Mouse (Mus musculus): ENCODE data around the gene Slc2a13.

Gene Slc2a13

DNA sequence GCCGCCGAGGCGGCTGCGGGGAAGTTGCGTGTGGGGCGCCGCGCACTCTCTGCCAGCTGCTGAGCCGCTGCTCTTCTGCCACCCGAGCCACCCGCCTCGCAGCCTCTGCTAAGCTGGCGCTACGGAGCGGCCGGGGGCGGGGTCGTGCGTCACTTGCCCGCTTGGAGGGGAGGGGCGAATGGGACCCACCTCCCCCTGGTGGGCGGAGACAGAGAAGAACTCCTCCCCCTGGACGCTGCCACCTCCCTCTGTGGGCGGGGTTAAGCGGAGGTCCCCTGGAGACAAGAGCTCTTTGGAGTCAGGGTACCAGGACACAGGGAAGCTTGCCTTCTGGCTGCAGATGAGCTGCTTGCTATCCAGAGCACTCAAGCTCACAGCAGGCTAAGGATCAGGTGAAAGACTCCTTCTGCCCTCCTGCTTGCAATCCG lies at the start of gene Slc2a13:
Gene Slc2a13, minus strand, starts transcription at position 151 of the 428 bp plus-strand sequence.
- DNase-seq (ENCODE audit: low read depth, low spot score), result peak; percentile 82

DNA sequence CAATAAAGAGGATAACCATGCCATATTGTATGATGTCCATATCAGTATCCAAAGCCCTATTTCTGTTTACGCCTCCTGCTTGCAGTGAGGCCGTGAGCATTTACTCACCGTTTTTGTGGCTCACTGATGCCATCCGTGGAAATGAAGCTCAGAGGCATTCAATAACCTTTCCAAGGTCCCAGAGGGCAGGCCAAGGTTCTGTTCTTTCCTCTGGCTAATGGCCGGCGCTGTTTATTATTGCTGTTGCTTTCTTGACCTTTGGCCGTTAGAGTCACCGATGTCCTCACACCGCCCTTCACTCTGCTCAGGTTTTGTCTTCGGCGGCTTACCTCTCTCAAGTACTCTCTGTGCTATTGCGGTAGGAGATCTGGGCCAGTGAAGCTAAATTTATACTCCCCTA lies 43.0 kb upstream of the Slc2a13 start:
- no peak for DNase-seq (ENCODE audit: low read depth, low spot score)

DNA sequence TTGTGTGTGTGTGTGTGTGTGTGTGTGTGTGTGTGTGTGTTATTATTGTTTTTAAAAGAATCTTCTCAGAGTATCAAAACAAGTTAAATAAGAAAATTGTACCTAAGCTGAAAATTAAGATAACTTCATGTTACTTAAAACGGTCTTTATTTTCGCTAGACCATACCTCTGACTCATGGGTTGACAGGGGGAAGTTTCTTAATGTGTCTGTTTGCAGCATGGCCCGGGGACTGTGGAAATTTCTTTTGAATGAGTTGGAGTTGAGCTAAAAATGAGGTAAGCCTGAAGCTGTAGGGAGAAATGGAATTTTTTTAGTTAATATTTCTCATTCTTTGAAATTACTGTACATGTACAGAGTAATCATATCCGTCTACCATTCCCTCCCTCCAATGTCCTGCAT lies 42.5 kb upstream of the Slc2a13 start:
- no peak for DNase-seq (ENCODE audit: low read depth, low spot score)

DNA sequence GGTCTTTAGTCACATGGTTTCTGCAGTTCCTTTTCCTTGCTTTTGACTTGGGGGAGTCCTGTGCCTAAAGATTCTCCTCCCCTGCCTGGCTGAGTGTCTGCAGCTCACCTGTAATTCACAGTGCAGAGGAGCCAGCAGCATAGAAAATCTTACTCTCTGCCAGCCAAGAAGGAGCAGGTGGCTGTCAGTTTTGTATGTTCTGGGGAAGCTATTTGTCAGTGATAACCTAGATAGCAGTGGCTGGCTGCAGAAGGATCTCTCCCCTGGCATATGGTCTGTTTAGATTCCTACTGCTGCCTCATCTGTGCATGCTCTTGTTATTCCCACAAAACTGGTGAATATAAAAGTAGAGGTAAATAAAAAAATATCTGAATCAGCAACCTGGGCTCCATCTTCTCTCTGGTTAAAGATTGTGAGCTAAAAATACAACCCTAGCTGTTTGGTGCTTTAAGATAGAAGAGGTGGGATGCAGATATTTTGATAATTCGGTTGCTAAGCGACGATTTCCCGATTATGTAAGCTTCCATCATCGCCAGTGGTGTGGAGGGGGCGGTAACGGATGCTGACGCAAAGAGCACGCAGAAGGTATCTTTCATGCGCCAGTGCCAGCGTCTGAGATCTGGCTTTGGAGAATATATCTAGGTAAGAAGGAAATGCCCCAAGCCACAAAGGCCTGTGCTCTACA lies 41.1 kb upstream of the Slc2a13 start:
- DNase-seq (ENCODE audit: low read depth, low spot score), result no peak

DNA sequence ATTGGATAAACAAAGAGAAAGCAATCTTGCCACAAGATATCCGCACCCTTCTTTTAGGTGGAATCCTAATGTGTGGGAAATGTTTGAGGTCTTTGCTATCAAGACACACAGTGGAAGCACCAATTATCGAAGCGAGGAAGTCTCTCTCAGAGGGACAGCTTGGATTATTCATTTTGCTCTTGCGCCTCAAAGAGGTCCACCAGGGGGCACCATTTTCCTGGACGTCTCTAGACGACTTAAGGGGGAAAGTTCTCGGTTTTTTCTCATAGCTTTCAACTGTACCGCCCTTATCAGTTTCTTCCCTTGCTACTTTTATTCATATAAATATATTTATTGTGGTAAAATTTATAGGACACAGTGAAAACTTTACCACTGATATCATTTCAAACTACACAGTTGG lies 36.7 kb upstream of the Slc2a13 start:
- DNase-seq (ENCODE audit: low read depth, low spot score), result peak; percentile 52

DNA sequence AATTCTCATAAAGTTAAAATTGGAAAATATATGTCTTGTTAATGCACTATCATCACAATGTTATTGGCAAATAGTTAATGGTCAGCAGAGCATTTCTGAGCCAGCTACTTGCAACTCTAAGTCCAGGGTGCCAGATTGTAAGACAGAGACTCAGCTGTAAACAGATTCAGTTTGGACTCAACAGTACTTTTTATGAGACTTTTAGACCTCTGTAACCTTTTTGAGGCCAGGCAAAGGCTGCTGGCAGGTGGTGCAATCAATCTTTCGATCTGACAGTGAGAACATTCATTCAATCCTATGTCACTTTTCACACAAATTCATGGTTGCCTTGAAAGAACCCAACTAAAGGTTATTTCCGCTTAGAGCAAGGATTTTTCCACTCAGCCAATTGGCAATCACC lies 35.8 kb upstream of the Slc2a13 start:
- DNase-seq (ENCODE audit: low read depth, low spot score), result no peak

DNA sequence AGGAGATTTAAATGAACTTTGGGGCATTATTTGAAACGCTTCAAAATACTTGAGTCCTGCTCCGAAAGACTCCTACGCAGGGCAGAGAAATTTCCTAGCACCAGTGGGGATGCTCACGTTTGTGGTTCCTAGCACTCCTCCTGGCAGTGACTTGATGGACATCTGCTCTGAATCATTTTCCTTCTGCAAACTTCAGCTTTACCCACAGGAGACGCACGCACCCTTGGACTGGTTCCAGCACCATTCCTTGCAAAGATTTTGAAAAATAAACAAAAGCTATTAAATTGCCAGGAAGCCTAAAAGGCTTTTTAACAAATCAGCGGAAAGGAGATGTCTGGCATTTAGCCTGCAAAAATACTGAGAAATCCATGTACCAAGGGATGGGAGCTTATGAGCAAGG lies 28.1 kb upstream of the Slc2a13 start:
- DNase-seq (ENCODE audit: low read depth, low spot score), result no peak

DNA sequence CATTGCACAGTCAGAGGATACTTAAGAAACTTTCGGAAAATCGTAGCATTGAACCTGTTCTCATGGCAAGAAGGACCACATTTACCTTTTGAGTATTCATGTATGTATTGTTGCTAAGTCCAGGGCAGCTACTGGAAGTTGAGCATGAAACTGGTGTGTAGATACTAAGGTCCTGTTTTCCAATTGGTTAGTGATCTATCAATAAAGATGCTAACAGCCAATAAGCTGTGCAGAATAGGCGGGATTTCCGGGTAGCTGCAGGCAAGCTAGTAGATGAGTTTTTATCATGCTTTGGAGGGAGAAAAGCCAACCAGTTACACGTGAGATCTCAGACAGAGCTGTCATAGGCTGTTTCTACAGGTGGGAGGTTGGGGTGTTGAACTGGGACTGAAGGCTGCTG lies 24.2 kb upstream of the Slc2a13 start:
- no peak for DNase-seq (ENCODE audit: low read depth, low spot score)

DNA sequence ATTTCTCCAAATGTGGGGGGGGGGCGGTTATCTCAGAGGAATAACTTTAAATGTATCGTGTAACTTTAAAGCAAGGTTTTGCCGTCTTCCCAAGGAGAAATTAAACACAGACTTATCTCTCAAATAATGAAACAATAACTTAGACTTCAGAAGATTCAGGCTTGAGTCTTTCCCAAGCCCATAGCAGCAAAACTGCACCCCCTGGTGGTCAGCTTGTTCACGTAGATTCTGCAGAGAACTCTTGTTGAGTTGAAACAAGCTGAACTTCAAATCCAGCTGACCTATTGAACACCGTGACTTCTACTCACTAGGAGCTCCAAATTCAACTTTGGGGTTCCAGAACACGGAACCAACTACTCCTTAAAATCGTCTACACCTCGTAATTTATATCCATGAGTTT lies 1.4 kb upstream of the Slc2a13 start:
- peak; percentile 75 for DNase-seq (ENCODE audit: low read depth, low spot score)

DNA sequence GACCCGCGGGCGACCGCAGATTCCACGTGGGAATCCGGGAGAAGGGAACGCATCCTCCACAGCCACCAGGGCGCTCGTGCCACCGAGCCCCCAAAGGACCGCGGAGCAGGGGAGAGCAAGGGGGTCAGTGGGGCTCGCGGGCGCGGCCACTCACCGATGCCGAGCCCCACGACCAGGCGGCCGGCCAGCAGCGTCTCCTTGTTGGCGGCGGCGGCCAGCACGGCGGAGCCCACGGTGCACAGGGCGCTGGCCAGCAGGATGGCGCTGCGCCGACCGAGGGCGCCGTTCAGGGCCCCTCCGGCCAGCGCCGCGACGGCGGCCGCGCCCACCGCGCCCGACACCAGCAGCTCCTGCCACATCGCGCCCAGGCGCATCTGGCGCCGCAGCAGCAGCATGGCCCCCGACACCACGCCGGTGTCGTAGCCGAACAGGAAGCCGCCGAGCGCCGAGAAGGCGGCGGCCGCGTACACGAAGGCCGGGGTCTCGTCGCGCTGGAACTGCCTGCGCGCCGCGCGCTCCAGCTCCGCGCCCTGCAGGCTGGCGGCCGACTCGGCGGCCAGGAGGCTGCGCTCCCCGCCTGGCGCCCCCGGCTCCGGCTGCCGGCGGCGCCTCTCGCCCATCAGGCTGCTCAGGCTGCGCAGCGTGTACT lies 516 bp downstream of the Slc2a13 start:
- DNase-seq (ENCODE audit: low read depth, low spot score), result peak; percentile 26

DNA sequence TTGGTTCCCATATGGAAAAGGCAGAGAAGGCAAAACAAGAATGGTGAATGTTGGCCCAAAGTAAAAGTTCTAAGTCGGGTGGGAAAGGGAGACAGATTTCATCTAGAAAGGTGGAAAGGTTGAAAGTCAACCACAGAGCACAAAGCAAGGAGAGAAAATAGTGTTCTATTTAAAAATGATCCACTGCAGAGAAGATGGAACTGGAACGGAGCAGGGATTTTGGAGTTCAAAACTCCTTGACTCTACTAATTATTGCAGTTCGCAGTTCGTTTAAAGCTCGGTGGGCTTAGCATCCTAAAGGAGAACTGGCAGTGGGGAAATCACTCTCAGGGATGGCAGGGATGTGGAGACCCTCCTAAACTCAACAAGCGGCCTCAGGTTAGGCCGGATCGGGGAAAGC lies 1.1 kb downstream of the Slc2a13 start:
- no peak for DNase-seq (ENCODE audit: low read depth, low spot score)

DNA sequence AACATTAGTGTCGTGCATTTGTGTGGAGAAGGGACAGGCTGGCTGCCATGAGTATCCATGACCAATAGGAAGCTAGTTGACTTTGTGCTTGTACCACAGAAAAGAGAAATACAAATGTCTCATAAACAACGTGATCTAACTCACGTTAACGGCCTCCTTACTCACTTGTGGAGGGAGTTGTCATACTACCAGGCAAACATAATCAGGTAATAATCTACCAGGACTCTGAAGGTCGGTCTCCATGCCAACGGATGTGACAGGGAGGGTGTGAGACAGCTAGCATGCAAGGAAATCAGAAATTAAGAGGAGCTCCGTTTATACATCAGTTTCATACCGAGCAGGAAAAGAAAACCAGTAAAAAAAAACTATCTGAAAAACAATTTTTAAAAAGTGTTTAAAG lies 6.3 kb downstream of the Slc2a13 start:
- no peak for DNase-seq (ENCODE audit: low read depth, low spot score)

DNA sequence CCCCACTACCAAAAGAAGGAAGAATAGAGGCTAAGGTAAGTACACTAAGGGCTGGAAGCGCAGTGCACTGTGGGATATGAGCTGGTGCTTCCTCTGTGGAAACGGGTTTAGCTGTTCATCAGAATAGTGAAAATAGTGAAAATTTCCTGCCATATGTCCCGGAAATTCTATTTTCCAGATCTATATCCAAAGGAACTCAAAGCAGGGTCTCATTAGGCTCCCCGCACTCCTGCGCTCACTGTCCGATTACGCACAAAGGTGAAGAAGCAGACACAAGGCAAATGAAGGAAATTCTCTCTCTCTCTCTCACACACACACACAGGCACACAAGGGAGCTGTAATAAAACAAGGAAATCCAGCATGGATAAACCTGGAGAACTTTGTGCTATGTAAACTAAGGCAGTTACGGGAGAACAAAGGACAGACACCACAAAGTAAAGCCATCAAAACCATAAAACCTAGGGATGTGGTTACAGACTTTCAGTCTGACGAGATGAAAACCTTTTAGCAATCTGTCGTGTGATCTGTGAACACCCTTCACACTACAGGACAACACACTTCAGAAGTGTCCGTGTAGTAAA lies 7.9 kb downstream of the Slc2a13 start:
- no peak for DNase-seq (ENCODE audit: low read depth, low spot score)

DNA sequence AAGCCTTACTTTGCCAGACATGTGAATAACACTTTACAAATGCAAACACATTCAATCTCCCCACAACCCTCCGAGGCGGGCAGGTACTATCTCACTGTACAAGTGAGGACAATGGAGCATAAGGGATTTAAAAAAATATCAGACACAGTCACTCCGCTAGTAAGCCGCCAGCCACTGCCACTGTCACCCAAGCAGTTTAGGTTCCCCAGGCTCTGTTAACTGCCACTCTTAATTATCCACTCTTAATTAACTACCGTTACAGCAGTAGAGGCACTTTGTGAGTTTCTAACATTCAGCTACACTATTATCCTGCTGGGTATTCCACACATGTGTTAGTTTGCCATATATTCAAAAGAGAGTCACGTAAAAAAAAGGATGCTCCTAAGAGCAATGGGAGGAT lies 11.3 kb downstream of the Slc2a13 start:
- no peak for DNase-seq (ENCODE audit: low read depth, low spot score)

DNA sequence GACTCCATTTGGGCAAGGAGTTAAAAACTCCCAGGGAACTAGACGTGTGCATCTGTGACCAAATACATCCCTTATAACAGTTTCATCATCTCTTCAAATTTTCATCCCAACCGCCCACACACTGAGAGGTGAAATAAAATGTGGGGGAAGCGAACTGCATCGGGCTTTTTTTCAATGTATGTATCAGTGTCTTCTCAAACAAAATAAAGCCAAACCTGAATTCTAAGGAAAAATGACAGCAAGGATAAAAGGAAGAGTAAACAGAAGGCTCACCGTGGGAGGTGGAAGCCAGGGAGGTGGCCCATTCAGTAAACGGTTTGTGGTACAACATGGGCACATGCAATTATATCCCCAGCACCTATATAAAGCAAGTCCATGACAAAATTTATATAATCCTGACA lies 17.7 kb downstream of the Slc2a13 start:
- no peak for DNase-seq (ENCODE audit: low read depth, low spot score)

DNA sequence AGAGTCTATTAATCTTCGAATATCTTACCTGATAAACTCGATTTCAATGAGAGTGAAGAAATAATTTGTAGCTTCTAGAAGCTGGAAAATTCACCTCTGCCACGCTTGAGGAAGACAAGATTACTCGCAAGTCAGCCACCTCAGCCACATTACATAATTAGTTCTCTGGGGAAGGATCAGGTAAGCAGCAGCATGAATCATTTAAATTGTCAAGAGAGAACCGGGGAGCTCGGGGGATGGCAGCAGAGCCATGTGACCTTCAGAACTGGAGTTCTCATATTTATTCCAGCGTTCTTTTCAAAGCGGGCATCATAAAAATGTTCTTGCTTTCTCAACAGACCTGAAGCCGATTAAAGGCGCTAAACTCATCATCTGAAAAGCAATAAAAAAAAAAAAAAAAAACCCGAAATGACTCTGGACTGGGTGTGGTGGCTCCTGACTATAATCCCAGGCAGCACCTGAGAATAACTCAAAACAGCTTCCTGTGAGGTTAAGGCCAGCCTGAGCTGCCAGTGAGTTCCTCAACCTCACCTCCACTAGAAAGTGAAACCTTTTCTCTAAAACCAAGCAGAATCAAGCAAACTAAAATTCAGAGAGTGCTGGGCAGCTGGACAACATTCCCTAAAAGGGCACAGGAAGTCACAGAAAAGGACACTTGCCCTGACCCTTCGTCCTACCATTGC lies 24.3 kb downstream of the Slc2a13 start:
- DNase-seq (ENCODE audit: low read depth, low spot score), result no peak

DNA sequence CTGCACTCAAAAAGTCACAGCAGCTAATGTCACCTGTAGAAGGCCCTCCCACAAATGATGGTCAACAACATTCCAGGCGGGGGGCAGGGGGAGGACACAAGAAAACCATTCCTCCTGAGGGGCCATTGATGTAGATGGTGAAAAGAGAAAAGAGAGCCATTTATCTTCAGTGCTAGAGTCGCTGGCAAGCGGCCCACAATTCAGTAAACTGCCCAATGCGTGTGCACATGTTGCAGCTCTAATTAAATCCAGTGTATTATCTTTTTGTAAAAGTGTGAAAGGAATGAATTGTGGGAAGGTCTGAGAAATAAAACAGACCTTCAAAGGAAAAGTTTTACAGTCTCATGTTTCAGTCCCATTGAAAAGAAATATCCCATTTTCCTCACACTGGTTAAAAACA lies 28.5 kb downstream of the Slc2a13 start:
- DNase-seq (ENCODE audit: low read depth, low spot score), result no peak

DNA sequence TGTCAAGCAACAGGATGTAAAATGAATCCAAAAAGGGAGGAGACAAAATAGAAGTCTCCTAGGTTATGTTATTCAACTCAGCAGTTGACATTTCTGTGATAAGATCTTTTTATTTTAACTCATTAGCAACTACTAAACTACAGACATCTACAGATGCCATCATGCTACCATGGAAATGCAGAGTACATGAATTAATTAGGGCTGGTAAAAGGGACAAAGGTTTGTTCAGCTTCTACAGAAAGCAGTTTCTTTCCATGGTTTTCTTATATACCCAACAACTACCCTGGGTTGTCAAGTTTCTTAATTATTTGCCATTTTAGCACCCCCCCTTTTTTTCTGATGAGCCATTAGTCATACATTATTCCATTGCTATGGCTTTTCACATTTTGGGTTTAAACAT lies 34.6 kb downstream of the Slc2a13 start:
- no peak for DNase-seq (ENCODE audit: low read depth, low spot score)

DNA sequence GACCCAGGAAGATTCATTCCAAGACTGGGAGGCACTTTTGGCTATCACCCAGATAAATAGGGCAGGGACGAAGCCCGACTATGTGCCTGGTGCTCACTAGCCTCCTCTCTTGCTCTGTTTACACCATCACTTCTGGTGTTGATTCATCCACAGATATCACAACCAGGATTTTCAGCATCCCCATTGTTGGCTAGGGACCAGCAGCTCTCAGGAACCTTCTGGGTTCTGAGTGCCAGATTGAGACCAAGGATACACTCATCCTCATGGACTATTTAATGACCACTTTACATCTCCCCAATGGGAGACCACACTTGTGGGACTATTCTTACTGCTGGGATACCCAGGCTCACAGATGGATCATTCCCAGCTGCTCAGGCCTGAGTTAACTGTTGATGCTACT lies 46.2 kb downstream of the Slc2a13 start:
- no peak for DNase-seq (ENCODE audit: low read depth, low spot score)

DNA sequence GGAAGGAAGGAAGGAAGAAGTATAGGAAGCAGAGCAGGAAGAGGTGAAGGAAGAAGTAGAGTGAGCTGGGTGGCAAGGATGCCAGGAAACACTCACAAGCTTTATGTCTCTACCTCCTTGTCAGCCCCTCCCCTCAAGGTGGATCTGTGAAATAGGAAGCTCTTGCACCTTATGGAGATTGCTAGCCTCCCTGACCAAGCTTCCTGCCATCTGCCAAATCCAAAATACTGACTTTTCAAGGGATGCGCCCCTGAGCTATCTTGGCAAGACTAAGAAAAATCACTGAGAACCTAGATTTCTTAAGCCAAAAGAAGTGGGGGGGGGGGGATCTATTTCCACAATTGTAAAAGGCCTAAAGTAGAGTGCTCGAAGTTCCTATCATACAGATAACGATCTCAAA lies 46.9 kb downstream of the Slc2a13 start:
- DNase-seq (ENCODE audit: low read depth, low spot score), result no peak

DNA sequence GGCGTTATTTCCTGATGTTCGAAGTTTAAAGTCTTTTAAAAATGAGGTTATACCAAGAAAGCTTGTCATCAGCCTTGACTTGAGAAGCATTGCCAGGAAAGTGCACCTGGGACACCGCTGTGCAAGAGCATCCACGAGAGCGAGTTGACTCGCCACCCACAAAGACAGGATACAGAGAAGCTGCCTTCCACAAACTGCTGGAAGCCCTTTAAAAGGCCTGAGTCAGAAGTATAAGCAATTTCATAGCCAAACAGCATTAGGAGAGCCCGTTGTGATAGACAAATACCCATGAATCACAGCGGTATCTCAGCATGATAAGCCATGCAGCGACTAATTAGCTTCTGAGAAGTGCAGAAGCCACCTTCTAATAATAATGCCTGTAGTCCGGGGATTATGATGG lies 48.6 kb downstream of the Slc2a13 start:
- no peak for DNase-seq (ENCODE audit: low read depth, low spot score)

DNA sequence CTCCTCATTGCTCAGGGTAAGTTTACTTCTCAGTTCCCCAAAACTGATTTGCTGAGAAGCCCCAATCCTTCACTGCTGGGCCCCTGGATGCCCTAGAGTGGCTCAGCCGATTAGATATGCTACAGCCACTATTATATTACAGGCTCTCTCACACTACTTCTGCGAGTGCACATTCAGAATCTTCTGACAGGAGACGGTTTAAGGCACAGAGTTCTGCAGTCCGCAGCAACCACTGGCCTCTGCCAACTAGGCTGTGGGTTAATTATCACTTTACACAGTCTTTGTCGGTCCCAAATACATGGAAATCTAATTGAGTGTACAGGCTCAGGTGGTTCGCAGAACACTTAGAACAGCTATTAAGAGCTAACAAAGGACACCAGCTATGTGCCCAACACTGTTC lies 69.8 kb downstream of the Slc2a13 start:
- no peak for DNase-seq (ENCODE audit: low read depth, low spot score)

DNA sequence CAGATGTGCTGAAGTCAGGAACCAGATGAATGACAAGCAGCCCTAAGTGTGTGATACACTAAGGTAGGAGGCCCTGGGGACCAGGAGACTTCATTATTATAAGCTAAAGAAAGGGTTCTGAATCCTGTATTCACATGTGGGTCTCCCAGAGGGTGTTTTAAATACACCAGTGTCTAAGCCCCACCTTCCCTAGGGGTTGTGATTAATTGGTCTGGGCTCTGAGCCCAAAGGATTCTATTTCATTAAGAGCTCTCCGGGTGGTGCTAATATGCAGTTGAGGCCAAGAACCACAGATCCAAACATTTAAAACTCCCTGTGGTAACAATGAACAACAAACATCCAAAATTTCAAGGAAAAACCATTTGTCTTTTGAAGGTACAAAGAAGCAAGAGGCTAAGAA lies 70.4 kb downstream of the Slc2a13 start:
- DNase-seq (ENCODE audit: low read depth, low spot score), result no peak

All from embryo, embryonic 11.5 days (tissue).